Mouse (Mus musculus): ENCODE measurements around the gene Dyrk3.

- no peak for TF ChIP-seq POLR2A (IDR thresholded peaks at IDR 0.05; ENCODE audit: borderline replicate concordance, control insufficient read depth, low read depth, low read length)
- no peak for TF ChIP-seq CTCF (IDR thresholded peaks at IDR 0.05; ENCODE audit: control insufficient read depth, insufficient read depth, low read length)
Observed at GRCm38 (mm10) chr1:131080686-131081085, 57.5 kb downstream of the Dyrk3 start.
